Mouse (Mus musculus): Measurements from ENCODE around the gene Olfr504. TPM values are rescaled to one million over a fixed set of nuclear protein-coding genes. Genes with fewer than 3 reads are reported as not detected.
"Not testable (repeated sequence)": the region's sequence is repeated elsewhere in the genome, so short reads cannot be mapped to it uniquely, and the experiment has no call there.

Olfr504 gene
- polyA plus RNA-seq (2012; rRNA removed): not detected in 2 replicates

DNA sequence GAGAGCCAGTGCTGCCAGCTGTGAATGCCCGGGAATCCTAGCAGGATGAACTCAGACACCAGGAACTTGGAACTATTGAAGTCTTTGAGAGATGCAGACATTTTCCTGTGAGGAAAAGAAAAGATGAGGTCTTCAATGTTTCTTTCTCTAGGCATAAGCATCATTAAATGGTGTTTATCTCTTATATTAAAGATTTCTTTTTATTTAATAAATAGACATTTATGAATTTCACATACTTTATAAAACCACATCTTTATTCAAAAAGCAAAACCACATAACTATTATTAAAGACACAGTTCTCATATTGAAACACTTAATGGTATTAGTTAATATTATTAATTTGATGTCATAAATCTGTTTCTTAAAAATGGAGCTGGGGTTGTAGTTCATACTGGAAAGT is at the start of gene Olfr504:
TSS of gene Olfr504 (minus strand) at position 101 of the 400 bp plus-strand sequence.
- H3K4me1 ChIP-seq (ENCODE audit: control insufficient read depth, insufficient read depth, insufficient read length): no peaks in the 10 kb centered on the region
- no peaks in the 10 kb centered on the region for H3K27me3 ChIP-seq (ENCODE audit: control insufficient read depth, insufficient read depth, low read length)
- H3K27ac ChIP-seq (ENCODE audit: insufficient read depth, low read length): no peak within 1 kb of the TSS
- WGBS: 82% methylated on average over 1 of the region's 1 CpGs
- no peak for DNase-seq (ENCODE audit: low read depth in 1 of 2, low spot score in 2 of 2)
- H3K36me3 ChIP-seq (ENCODE audit: control insufficient read depth, insufficient read depth, low read length): no peaks in the 10 kb centered on the region
- no peak within 1 kb of the TSS for H3K4me3 ChIP-seq (ENCODE audit: extremely low read depth, insufficient read depth, insufficient read length)
- TF ChIP-seq CTCF (IDR thresholded peaks at IDR 0.05; ENCODE audit: extremely low read depth, insufficient read depth, insufficient read length, insufficient replicate concordance) (no peak), POLR2A (IDR thresholded peaks at IDR 0.05; ENCODE audit: low read depth, low read length) (no peak)

- TF ChIP-seq POLR2A (IDR thresholded peaks at IDR 0.05; ENCODE audit: low read depth, low read length): no peak
- no peak for TF ChIP-seq CTCF (IDR thresholded peaks at IDR 0.05; ENCODE audit: extremely low read depth, insufficient read depth, insufficient read length, insufficient replicate concordance)
- H3K27ac ChIP-seq (ENCODE audit: insufficient read depth, low read length): no peak overlapping the region
- WGBS: 83% methylated on average over 2 of the region's 2 CpGs
- no peaks in the 10 kb centered on the region for H3K4me1 ChIP-seq (ENCODE audit: control insufficient read depth, insufficient read depth, insufficient read length)
- no peak for DNase-seq (ENCODE audit: low read depth in 1 of 2, low spot score in 2 of 2)
- no peaks in the 10 kb centered on the region for H3K36me3 ChIP-seq (ENCODE audit: control insufficient read depth, insufficient read depth, low read length)
- H3K4me3 ChIP-seq (ENCODE audit: extremely low read depth, insufficient read depth, insufficient read length): no peak overlapping the region
- H3K27me3 ChIP-seq (ENCODE audit: control insufficient read depth, insufficient read depth, low read length): no peaks in the 10 kb centered on the region
Measured at GRCm38 (mm10) chr7:108614110-108614509, 48.5 kb upstream of the Olfr504 start.

- Histone ChIP-seq H3K27me3 (ENCODE audit: control insufficient read depth, insufficient read depth, low read length) (no peaks in the 10 kb centered on the region), H3K4me3 (ENCODE audit: extremely low read depth, insufficient read depth, insufficient read length) (no peak within 1 kb of the TSS), H3K36me3 (ENCODE audit: control insufficient read depth, insufficient read depth, low read length) (no peaks in the 10 kb centered on the region), H3K4me1 (ENCODE audit: control insufficient read depth, insufficient read depth, insufficient read length) (no peaks in the 10 kb centered on the region), H3K27ac (ENCODE audit: insufficient read depth, low read length) (no peak within 1 kb of the TSS)
- DNase-seq (ENCODE audit: low read depth in 1 of 2, low spot score in 2 of 2): no peak
- TF ChIP-seq CTCF (IDR thresholded peaks at IDR 0.05; ENCODE audit: extremely low read depth, insufficient read depth, insufficient read length, insufficient replicate concordance): no peak
Measured at GRCm38 (mm10) chr7:108610487-108610886, 44.9 kb upstream of the Olfr504 start, which contains the start of gene Olfr506. Gene Olfr506 (plus strand): TSS chr7:108610787.

DNA sequence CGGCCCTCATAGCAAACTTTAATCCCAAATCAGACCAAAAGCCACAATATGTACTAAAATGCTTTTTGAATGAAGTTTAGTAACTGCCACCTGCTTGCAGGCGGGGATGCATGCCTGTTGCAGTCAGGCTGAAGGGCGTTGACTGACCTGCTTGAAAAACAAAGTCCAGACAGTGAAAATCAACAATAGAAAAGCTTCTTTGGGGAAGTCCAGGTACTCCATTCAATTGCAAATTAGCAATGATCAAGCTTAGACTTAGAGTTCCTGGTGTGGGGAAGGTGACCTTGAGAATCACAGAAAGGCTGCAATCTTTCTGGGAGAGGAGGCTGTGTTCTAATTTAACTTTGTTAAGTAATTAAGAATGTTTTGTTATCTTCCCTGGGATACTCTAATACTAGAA is 36.3 kb upstream of the Olfr504 start:
- WGBS: 76% methylated on average over 3 of the region's 3 CpGs
- H3K4me3 ChIP-seq (ENCODE audit: extremely low read depth, insufficient read depth, insufficient read length); H3K27me3 ChIP-seq (ENCODE audit: control insufficient read depth, insufficient read depth, low read length); DNase-seq (ENCODE audit: low read depth in 1 of 2, low spot score in 2 of 2); H3K4me1 ChIP-seq (ENCODE audit: control insufficient read depth, insufficient read depth, insufficient read length); H3K27ac ChIP-seq (ENCODE audit: insufficient read depth, low read length); H3K36me3 ChIP-seq (ENCODE audit: control insufficient read depth, insufficient read depth, low read length): not testable (repeated sequence)

- no peak for DNase-seq (ENCODE audit: low read depth in 1 of 2, low spot score in 2 of 2)
- no peak overlapping the region for H3K4me3 ChIP-seq (ENCODE audit: extremely low read depth, insufficient read depth, insufficient read length)
- no peaks in the 10 kb centered on the region for H3K36me3 ChIP-seq (ENCODE audit: control insufficient read depth, insufficient read depth, low read length)
- no peaks in the 10 kb centered on the region for H3K27me3 ChIP-seq (ENCODE audit: control insufficient read depth, insufficient read depth, low read length)
- TF ChIP-seq POLR2A (IDR thresholded peaks at IDR 0.05; ENCODE audit: low read depth, low read length) (no peak), CTCF (IDR thresholded peaks at IDR 0.05; ENCODE audit: extremely low read depth, insufficient read depth, insufficient read length, insufficient replicate concordance) (no peak)
- 84% methylated on average over 1 of the region's 1 CpGs for WGBS
- no peaks in the 10 kb centered on the region for H3K4me1 ChIP-seq (ENCODE audit: control insufficient read depth, insufficient read depth, insufficient read length)
- no peak overlapping the region for H3K27ac ChIP-seq (ENCODE audit: insufficient read depth, low read length)
Measured at GRCm38 (mm10) chr7:108589797-108590196, 24.2 kb upstream of the Olfr504 start.

- H3K36me3 ChIP-seq (ENCODE audit: control insufficient read depth, insufficient read depth, low read length); H3K27me3 ChIP-seq (ENCODE audit: control insufficient read depth, insufficient read depth, low read length); DNase-seq (ENCODE audit: low read depth in 1 of 2, low spot score in 2 of 2); H3K4me1 ChIP-seq (ENCODE audit: control insufficient read depth, insufficient read depth, insufficient read length); H3K27ac ChIP-seq (ENCODE audit: insufficient read depth, low read length); H3K4me3 ChIP-seq (ENCODE audit: extremely low read depth, insufficient read depth, insufficient read length): not testable (repeated sequence)
- WGBS: 36% methylated on average over 1 of the region's 1 CpGs
Measured at GRCm38 (mm10) chr7:108544227-108544626, 21.4 kb downstream of the Olfr504 start, which contains the start of gene Olfr503. Gene Olfr503 (plus strand): TSS chr7:108544527.

- 85% methylated on average over 13 of the region's 13 CpGs for WGBS
- DNase-seq (ENCODE audit: low read depth in 1 of 2, low spot score in 2 of 2): no peak
- H3K4me1 ChIP-seq (ENCODE audit: control insufficient read depth, insufficient read depth, insufficient read length): no peaks in the 10 kb centered on the region
- TF ChIP-seq POLR2A (IDR thresholded peaks at IDR 0.05; ENCODE audit: low read depth, low read length) (no peak), CTCF (IDR thresholded peaks at IDR 0.05; ENCODE audit: extremely low read depth, insufficient read depth, insufficient read length, insufficient replicate concordance) (no peak)
- no peaks in the 10 kb centered on the region for H3K27me3 ChIP-seq (ENCODE audit: control insufficient read depth, insufficient read depth, low read length)
- H3K36me3 ChIP-seq (ENCODE audit: control insufficient read depth, insufficient read depth, low read length): no peaks in the 10 kb centered on the region
- H3K27ac ChIP-seq (ENCODE audit: insufficient read depth, low read length): no peak overlapping the region
- H3K4me3 ChIP-seq (ENCODE audit: extremely low read depth, insufficient read depth, insufficient read length): no peak overlapping the region
Measured at GRCm38 (mm10) chr7:108542416-108542815, 23.2 kb downstream of the Olfr504 start.

Measured in spleen, adult 2 months (tissue).